Mouse (Mus musculus): ENCODE results near the gene Map3k11. TPM values are rescaled to one million over a fixed set of nuclear protein-coding genes. Genes with fewer than 3 reads are reported as not detected.

Gene Map3k11
- polyA plus RNA-seq, 1 experiment from 2014 or later: 13.4 TPM

- WGBS: under 1% methylated on average over 31 of the region's 32 CpGs
- peak within 1 kb of the TSS; percentile 40 for H3K4me3 ChIP-seq (ENCODE audit: low read depth, low read length)
- H3K9ac ChIP-seq (ENCODE audit: low read depth, low read length): peak within 1 kb of the TSS; percentile 58
- H3K9me3 ChIP-seq (ENCODE audit: control insufficient read depth, low read length): no peaks in the 10 kb centered on the region
- H3K4me1 ChIP-seq (replicated peaks; ENCODE audit: control insufficient read depth, insufficient read depth, low read length): peaks cover 10% of the 10 kb centered on the region; the same call in 1 of the 2 replicates
- peak; percentile 89 for ATAC-seq (ENCODE audit: low FRiP score)
- DNase-seq (ENCODE audit: low spot score): peak; percentile 92
- no peaks in the 10 kb centered on the region for H3K27me3 ChIP-seq (ENCODE audit: control insufficient read depth, insufficient read depth, low read length)
- H3K36me3 ChIP-seq (ENCODE audit: control insufficient read depth, insufficient read depth, low read length): 0 out of 2 replicates have a peak, but pooled peaks cover 2% of the 10 kb centered on the region
- H3K27ac ChIP-seq (ENCODE audit: low read depth, low read length): peak within 1 kb of the TSS; percentile 47
- H3K4me2 ChIP-seq (replicated peaks; ENCODE audit: low read depth, low read length): peak within 1 kb of the TSS; percentile 57
These were observed 25.3 kb upstream of the Map3k11 start, which contains the start of gene Sipa1 for GRCm38 (mm10) chr19:5662981-5663913. TSS of gene Sipa1 (minus strand) at chr19:5663707.

GRCm38 (mm10) chr19:5664669-5665257 lies 23.8 kb upstream of the Map3k11 start:
- ATAC-seq (ENCODE audit: low FRiP score) (no peak), DNase-seq (ENCODE audit: low spot score) (no peak)
- Histone ChIP-seq H3K9ac (ENCODE audit: low read depth, low read length) (no peak overlapping the region), H3K4me1 (replicated peaks; ENCODE audit: control insufficient read depth, insufficient read depth, low read length) (peaks cover 10% of the 10 kb centered on the region; the same call in 1 of the 2 replicates), H3K4me3 (ENCODE audit: low read depth, low read length) (no peak overlapping the region), H3K27me3 (ENCODE audit: control insufficient read depth, insufficient read depth, low read length) (no peaks in the 10 kb centered on the region), H3K27ac (ENCODE audit: low read depth, low read length) (no peak overlapping the region), H3K36me3 (ENCODE audit: control insufficient read depth, insufficient read depth, low read length) (0 out of 2 replicates have a peak, but pooled peaks cover 2% of the 10 kb centered on the region), H3K4me2 (replicated peaks; ENCODE audit: low read depth, low read length) (no peak overlapping the region), H3K9me3 (ENCODE audit: control insufficient read depth, low read length) (no peaks in the 10 kb centered on the region)
- WGBS: 91% methylated on average over 10 of the region's 10 CpGs

- no peaks in the 10 kb centered on the region for H3K9me3 ChIP-seq (ENCODE audit: control insufficient read depth, low read length)
- no peak overlapping the region for H3K9ac ChIP-seq (ENCODE audit: low read depth, low read length)
- WGBS: 92% methylated on average over 15 of the region's 15 CpGs
- H3K4me3 ChIP-seq (ENCODE audit: low read depth, low read length): no peak overlapping the region
- H3K36me3 ChIP-seq (ENCODE audit: control insufficient read depth, insufficient read depth, low read length): 0 out of 2 replicates have a peak, but pooled peaks cover 2% of the 10 kb centered on the region
- H3K27me3 ChIP-seq (ENCODE audit: control insufficient read depth, insufficient read depth, low read length): no peaks in the 10 kb centered on the region
- DNase-seq (ENCODE audit: low spot score) (no peak), ATAC-seq (ENCODE audit: low FRiP score) (no peak)
- H3K27ac ChIP-seq (ENCODE audit: low read depth, low read length): no peak overlapping the region
- no peak overlapping the region for H3K4me2 ChIP-seq (replicated peaks; ENCODE audit: low read depth, low read length)
- peaks cover 10% of the 10 kb centered on the region; the same call in 1 of the 2 replicates for H3K4me1 ChIP-seq (replicated peaks; ENCODE audit: control insufficient read depth, insufficient read depth, low read length)
These were observed 23.1 kb upstream of the Map3k11 start for GRCm38 (mm10) chr19:5665465-5665864.

GRCm38 (mm10) chr19:5666386-5666785 lies 22.2 kb upstream of the Map3k11 start:
- Histone ChIP-seq H3K27me3 (ENCODE audit: control insufficient read depth, insufficient read depth, low read length) (no peaks in the 10 kb centered on the region), H3K9ac (ENCODE audit: low read depth, low read length) (no peak overlapping the region), H3K4me2 (replicated peaks; ENCODE audit: low read depth, low read length) (no peak overlapping the region), H3K4me3 (ENCODE audit: low read depth, low read length) (no peak overlapping the region), H3K9me3 (ENCODE audit: control insufficient read depth, low read length) (no peaks in the 10 kb centered on the region), H3K27ac (ENCODE audit: low read depth, low read length) (no peak overlapping the region), H3K4me1 (replicated peaks; ENCODE audit: control insufficient read depth, insufficient read depth, low read length) (peaks cover 10% of the 10 kb centered on the region; the same call in 1 of the 2 replicates), H3K36me3 (ENCODE audit: control insufficient read depth, insufficient read depth, low read length) (0 out of 2 replicates have a peak, but pooled peaks cover 5% of the 10 kb centered on the region)
- DNase-seq (ENCODE audit: low spot score): no peak
- 94% methylated on average over 18 of the region's 18 CpGs for WGBS
- ATAC-seq (ENCODE audit: low FRiP score): no peak

- DNase-seq (ENCODE audit: low spot score) (no peak), ATAC-seq (ENCODE audit: low FRiP score) (no peak)
- 86% methylated on average over 4 of the region's 4 CpGs for WGBS
- Histone ChIP-seq H3K27me3 (ENCODE audit: control insufficient read depth, insufficient read depth, low read length) (no peaks in the 10 kb centered on the region), H3K4me1 (replicated peaks; ENCODE audit: control insufficient read depth, insufficient read depth, low read length) (peaks cover 4% of the 10 kb centered on the region; the same call in 1 of the 2 replicates), H3K9me3 (ENCODE audit: control insufficient read depth, low read length) (no peaks in the 10 kb centered on the region), H3K4me2 (replicated peaks; ENCODE audit: low read depth, low read length) (no peak overlapping the region), H3K4me3 (ENCODE audit: low read depth, low read length) (no peak overlapping the region), H3K27ac (ENCODE audit: low read depth, low read length) (no peak overlapping the region), H3K9ac (ENCODE audit: low read depth, low read length) (no peak overlapping the region), H3K36me3 (ENCODE audit: control insufficient read depth, insufficient read depth, low read length) (0 out of 2 replicates have a peak, but pooled peaks cover 15% of the 10 kb centered on the region)
These were observed 20.2 kb upstream of the Map3k11 start for GRCm38 (mm10) chr19:5668372-5668771.

GRCm38 (mm10) chr19:5680432-5680831 lies 8.1 kb upstream of the Map3k11 start:
- H3K9me3 ChIP-seq (ENCODE audit: control insufficient read depth, low read length): no peaks in the 10 kb centered on the region
- ATAC-seq (ENCODE audit: low FRiP score) (no peak), DNase-seq (ENCODE audit: low spot score) (no peak)
- H3K4me3 ChIP-seq (ENCODE audit: low read depth, low read length): no peak overlapping the region
- no peak overlapping the region for H3K4me2 ChIP-seq (replicated peaks; ENCODE audit: low read depth, low read length)
- no peaks in the 10 kb centered on the region for H3K4me1 ChIP-seq (replicated peaks; ENCODE audit: control insufficient read depth, insufficient read depth, low read length)
- H3K36me3 ChIP-seq (ENCODE audit: control insufficient read depth, insufficient read depth, low read length): peaks cover 28% of the 10 kb centered on the region
- H3K27me3 ChIP-seq (ENCODE audit: control insufficient read depth, insufficient read depth, low read length): no peaks in the 10 kb centered on the region
- H3K9ac ChIP-seq (ENCODE audit: low read depth, low read length): no peak overlapping the region
- H3K27ac ChIP-seq (ENCODE audit: low read depth, low read length): no peak overlapping the region
- WGBS: 90% methylated on average over 4 of the region's 4 CpGs

GRCm38 (mm10) chr19:5684236-5684635 lies 4.3 kb upstream of the Map3k11 start:
- Histone ChIP-seq H3K27me3 (ENCODE audit: control insufficient read depth, insufficient read depth, low read length) (no peaks in the 10 kb centered on the region), H3K4me1 (replicated peaks; ENCODE audit: control insufficient read depth, insufficient read depth, low read length) (0 out of 2 replicates have a peak, but pooled peaks cover 3% of the 10 kb centered on the region), H3K4me3 (ENCODE audit: low read depth, low read length) (no peak overlapping the region), H3K9ac (ENCODE audit: low read depth, low read length) (no peak overlapping the region), H3K9me3 (ENCODE audit: control insufficient read depth, low read length) (no peaks in the 10 kb centered on the region), H3K4me2 (replicated peaks; ENCODE audit: low read depth, low read length) (no peak overlapping the region), H3K36me3 (ENCODE audit: control insufficient read depth, insufficient read depth, low read length) (peaks cover 22% of the 10 kb centered on the region), H3K27ac (ENCODE audit: low read depth, low read length) (no peak overlapping the region)
- DNase-seq (ENCODE audit: low spot score) (no peak), ATAC-seq (ENCODE audit: low FRiP score) (no peak)
- WGBS: 96% methylated on average over 12 of the region's 12 CpGs

- no peak for DNase-seq (ENCODE audit: low spot score)
- H3K9me3 ChIP-seq (ENCODE audit: control insufficient read depth, low read length): no peaks in the 10 kb centered on the region
- WGBS: 90% methylated on average over 13 of the region's 13 CpGs
- H3K4me1 ChIP-seq (replicated peaks; ENCODE audit: control insufficient read depth, insufficient read depth, low read length): peaks cover 3% of the 10 kb centered on the region; the same call in 1 of the 2 replicates
- H3K27ac ChIP-seq (ENCODE audit: low read depth, low read length): no peak overlapping the region
- H3K9ac ChIP-seq (ENCODE audit: low read depth, low read length): no peak overlapping the region
- H3K4me3 ChIP-seq (ENCODE audit: low read depth, low read length): no peak overlapping the region
- H3K27me3 ChIP-seq (ENCODE audit: control insufficient read depth, insufficient read depth, low read length): no peaks in the 10 kb centered on the region
- H3K36me3 ChIP-seq (ENCODE audit: control insufficient read depth, insufficient read depth, low read length): peaks cover 18% of the 10 kb centered on the region
- H3K4me2 ChIP-seq (replicated peaks; ENCODE audit: low read depth, low read length): no peak overlapping the region
- no peak for ATAC-seq (ENCODE audit: low FRiP score)
These were observed 3.6 kb upstream of the Map3k11 start for GRCm38 (mm10) chr19:5684985-5685384.
